Mouse (Mus musculus): ENCODE measurements around the gene Ankrd60.

The Ankrd60 gene

GRCm38 (mm10) chr2:173577669-173578557, at the start of gene Ankrd60:
Gene Ankrd60 (minus strand): TSS chr2:173578365.
- peak; percentile 36 for DNase-seq

- DNase-seq, result no peak
Measured at GRCm38 (mm10) chr2:173625786-173626185, 47.6 kb upstream of the Ankrd60 start.

GRCm38 (mm10) chr2:173624667-173625066, 46.5 kb upstream of the Ankrd60 start:
- no peak for DNase-seq

- DNase-seq, result no peak
Measured at GRCm38 (mm10) chr2:173622173-173622601, 44.0 kb upstream of the Ankrd60 start.

- DNase-seq, result no peak
Measured at GRCm38 (mm10) chr2:173620645-173621044, 42.5 kb upstream of the Ankrd60 start.

- no peak for DNase-seq
Measured at GRCm38 (mm10) chr2:173619132-173619531, 41.0 kb upstream of the Ankrd60 start.

- DNase-seq, result no peak
Measured at GRCm38 (mm10) chr2:173616156-173616555, 38.0 kb upstream of the Ankrd60 start.

- DNase-seq, result no peak
Measured at GRCm38 (mm10) chr2:173615378-173616081, 37.4 kb upstream of the Ankrd60 start.

GRCm38 (mm10) chr2:173608020-173608958, 30.1 kb upstream of the Ankrd60 start:
- DNase-seq, result no peak

GRCm38 (mm10) chr2:173606415-173606804, 28.2 kb upstream of the Ankrd60 start:
- no peak for DNase-seq

- no peak for DNase-seq
Measured at GRCm38 (mm10) chr2:173605713-173606414, 27.7 kb upstream of the Ankrd60 start.

GRCm38 (mm10) chr2:173601861-173602260, 23.7 kb upstream of the Ankrd60 start:
- no peak for DNase-seq

- no peak for DNase-seq
Measured at GRCm38 (mm10) chr2:173595374-173595781, 17.2 kb upstream of the Ankrd60 start.

- DNase-seq, result no peak
Measured at GRCm38 (mm10) chr2:173594313-173595063, 16.3 kb upstream of the Ankrd60 start.

GRCm38 (mm10) chr2:173593841-173594240, 15.7 kb upstream of the Ankrd60 start:
- DNase-seq, result no peak

- DNase-seq, result no peak
Measured at GRCm38 (mm10) chr2:173592781-173593180, 14.6 kb upstream of the Ankrd60 start.

- no peak for DNase-seq
Measured at GRCm38 (mm10) chr2:173587411-173587810, 9.2 kb upstream of the Ankrd60 start.

- DNase-seq, result peak; percentile 86
Measured at GRCm38 (mm10) chr2:173586118-173586968, 8.2 kb upstream of the Ankrd60 start.

GRCm38 (mm10) chr2:173585387-173586117, 7.4 kb upstream of the Ankrd60 start:
- peak; percentile 41 for DNase-seq

- no peak for DNase-seq
Measured at GRCm38 (mm10) chr2:173584361-173584760, 6.2 kb upstream of the Ankrd60 start.

Measured in liver (tissue).